Mouse (Mus musculus): ENCODE data around the gene Galnt18. TPM values are rescaled to one million over a fixed set of nuclear protein-coding genes. Genes with fewer than 3 reads are reported as not detected.

The Galnt18 gene
- polyA plus RNA-seq (2016; fragmentation: Nextera tagmentation; extraction: Ambion mirVana): 7.6 and 9.5 TPM in 2 replicates

GRCm38 (mm10) chr7:111779504-111780242, at the start of gene Galnt18:
Gene Galnt18 (minus strand): TSS chr7:111779977.
- H3K9me3 ChIP-seq: no peaks in the 10 kb centered on the region
- no peak within 1 kb of the TSS for H3K27ac ChIP-seq
- H3K36me3 ChIP-seq: no peaks in the 10 kb centered on the region
- peaks cover 13% of the 10 kb centered on the region; the same call in 1 of the 2 replicates for H3K27me3 ChIP-seq (replicated peaks)
- peaks cover 16% of the 10 kb centered on the region for H3K4me1 ChIP-seq
- WGBS: under 1% methylated on average over 52 of the region's 52 CpGs
- H3K4me3 ChIP-seq: peak within 1 kb of the TSS; percentile 42
- H3K4me2 ChIP-seq (replicated peaks): peak within 1 kb of the TSS; percentile 79
- peak within 1 kb of the TSS; percentile 42 for H3K9ac ChIP-seq
- peak; percentile 98 for ATAC-seq (ENCODE audit: low FRiP score, low read depth)

- H3K9me3 ChIP-seq: no peaks in the 10 kb centered on the region
- no peak overlapping the region for H3K27ac ChIP-seq
- ATAC-seq (ENCODE audit: low FRiP score, low read depth): no peak
- no peaks in the 10 kb centered on the region for H3K36me3 ChIP-seq
- H3K4me3 ChIP-seq: no peak overlapping the region
- no peak overlapping the region for H3K9ac ChIP-seq
- 95% methylated on average over 1 of the region's 1 CpGs for WGBS
- H3K27me3 ChIP-seq (replicated peaks): no peaks in the 10 kb centered on the region
- no peaks in the 10 kb centered on the region for H3K4me1 ChIP-seq
- no peak overlapping the region for H3K4me2 ChIP-seq (replicated peaks)
Observed at GRCm38 (mm10) chr7:111827337-111827736, 47.6 kb upstream of the Galnt18 start.

GRCm38 (mm10) chr7:111813093-111813492, 33.3 kb upstream of the Galnt18 start:
- no peaks in the 10 kb centered on the region for H3K9me3 ChIP-seq
- 81% methylated on average over 1 of the region's 1 CpGs for WGBS

GRCm38 (mm10) chr7:111811036-111811435, 31.3 kb upstream of the Galnt18 start:
- Histone ChIP-seq H3K27ac (no peak overlapping the region), H3K4me2 (replicated peaks) (no peak overlapping the region), H3K9ac (no peak overlapping the region), H3K4me3 (no peak overlapping the region), H3K36me3 (no peaks in the 10 kb centered on the region), H3K4me1 (no peaks in the 10 kb centered on the region), H3K27me3 (replicated peaks) (no peaks in the 10 kb centered on the region), H3K9me3 (no peaks in the 10 kb centered on the region)
- 57% methylated on average over 2 of the region's 2 CpGs for WGBS
- no peak for ATAC-seq (ENCODE audit: low FRiP score, low read depth)

More at GRCm38 (mm10) chr7:111813093-111813492, 33.3 kb upstream of the Galnt18 start:
- H3K36me3 ChIP-seq: no peaks in the 10 kb centered on the region
- no peak overlapping the region for H3K27ac ChIP-seq
- no peak overlapping the region for H3K4me2 ChIP-seq (replicated peaks)
- H3K4me3 ChIP-seq: no peak overlapping the region
- no peaks in the 10 kb centered on the region for H3K27me3 ChIP-seq (replicated peaks)
- ATAC-seq (ENCODE audit: low FRiP score, low read depth): no peak
- no peak overlapping the region for H3K9ac ChIP-seq
- no peaks in the 10 kb centered on the region for H3K4me1 ChIP-seq

- 80% methylated on average over 3 of the region's 3 CpGs for WGBS
- H3K4me2 ChIP-seq (replicated peaks): no peak overlapping the region
- H3K4me1 ChIP-seq: no peaks in the 10 kb centered on the region
- no peaks in the 10 kb centered on the region for H3K27me3 ChIP-seq (replicated peaks)
- no peak for ATAC-seq (ENCODE audit: low FRiP score, low read depth)
- no peak overlapping the region for H3K9ac ChIP-seq
- H3K27ac ChIP-seq: no peak overlapping the region
- no peaks in the 10 kb centered on the region for H3K36me3 ChIP-seq
- H3K9me3 ChIP-seq: no peaks in the 10 kb centered on the region
- H3K4me3 ChIP-seq: no peak overlapping the region
Observed at GRCm38 (mm10) chr7:111809796-111810195, 30.0 kb upstream of the Galnt18 start.

- Histone ChIP-seq H3K9ac (no peak overlapping the region), H3K4me1 (no peaks in the 10 kb centered on the region), H3K36me3 (no peaks in the 10 kb centered on the region), H3K4me3 (no peak overlapping the region), H3K27me3 (replicated peaks) (no peaks in the 10 kb centered on the region), H3K4me2 (replicated peaks) (no peak overlapping the region), H3K9me3 (no peaks in the 10 kb centered on the region), H3K27ac (no peak overlapping the region)
- no peak for ATAC-seq (ENCODE audit: low FRiP score, low read depth)
- WGBS: 95% methylated on average over 1 of the region's 1 CpGs
Observed at GRCm38 (mm10) chr7:111806083-111806482, 26.3 kb upstream of the Galnt18 start.

- H3K9me3 ChIP-seq: no peaks in the 10 kb centered on the region
- ATAC-seq (ENCODE audit: low FRiP score, low read depth): no peak
Observed at GRCm38 (mm10) chr7:111804646-111805045, 24.9 kb upstream of the Galnt18 start.

GRCm38 (mm10) chr7:111800785-111801184, 21.0 kb upstream of the Galnt18 start:
- no peak overlapping the region for H3K4me2 ChIP-seq (replicated peaks)
- ATAC-seq (ENCODE audit: low FRiP score, low read depth): no peak
- no peak overlapping the region for H3K4me3 ChIP-seq
- WGBS: 82% methylated on average over 5 of the region's 5 CpGs
- no peak overlapping the region for H3K27ac ChIP-seq
- no peaks in the 10 kb centered on the region for H3K4me1 ChIP-seq
- H3K27me3 ChIP-seq (replicated peaks): no peaks in the 10 kb centered on the region
- no peaks in the 10 kb centered on the region for H3K36me3 ChIP-seq
- H3K9me3 ChIP-seq: no peaks in the 10 kb centered on the region
- H3K9ac ChIP-seq: no peak overlapping the region

More at GRCm38 (mm10) chr7:111804646-111805045, 24.9 kb upstream of the Galnt18 start:
- H3K27ac ChIP-seq: no peak overlapping the region
- no peaks in the 10 kb centered on the region for H3K4me1 ChIP-seq
- H3K9ac ChIP-seq: no peak overlapping the region
- WGBS: 93% methylated on average over 4 of the region's 4 CpGs
- no peaks in the 10 kb centered on the region for H3K27me3 ChIP-seq (replicated peaks)
- no peaks in the 10 kb centered on the region for H3K36me3 ChIP-seq
- H3K4me2 ChIP-seq (replicated peaks): no peak overlapping the region
- no peak overlapping the region for H3K4me3 ChIP-seq

- 89% methylated on average over 5 of the region's 5 CpGs for WGBS
- no peak overlapping the region for H3K4me2 ChIP-seq (replicated peaks)
- no peak overlapping the region for H3K27ac ChIP-seq
- no peak overlapping the region for H3K4me3 ChIP-seq
- H3K27me3 ChIP-seq (replicated peaks): no peaks in the 10 kb centered on the region
- no peaks in the 10 kb centered on the region for H3K9me3 ChIP-seq
- H3K4me1 ChIP-seq: no peaks in the 10 kb centered on the region
- no peak overlapping the region for H3K9ac ChIP-seq
- ATAC-seq (ENCODE audit: low FRiP score, low read depth): no peak
- H3K36me3 ChIP-seq: no peaks in the 10 kb centered on the region
Observed at GRCm38 (mm10) chr7:111800120-111800519, 20.3 kb upstream of the Galnt18 start.

GRCm38 (mm10) chr7:111799021-111799420, 19.2 kb upstream of the Galnt18 start:
- ATAC-seq (ENCODE audit: low FRiP score, low read depth): no peak
- Histone ChIP-seq H3K9ac (no peak overlapping the region), H3K36me3 (no peaks in the 10 kb centered on the region), H3K4me3 (no peak overlapping the region), H3K27me3 (replicated peaks) (no peaks in the 10 kb centered on the region), H3K4me1 (no peaks in the 10 kb centered on the region), H3K27ac (no peak overlapping the region), H3K4me2 (replicated peaks) (no peak overlapping the region), H3K9me3 (no peaks in the 10 kb centered on the region)
- 83% methylated on average over 5 of the region's 5 CpGs for WGBS

GRCm38 (mm10) chr7:111797337-111798010, 17.7 kb upstream of the Galnt18 start:
- Histone ChIP-seq H3K4me3 (no peak overlapping the region), H3K36me3 (no peaks in the 10 kb centered on the region), H3K4me2 (replicated peaks) (no peak overlapping the region), H3K4me1 (no peaks in the 10 kb centered on the region), H3K9me3 (no peaks in the 10 kb centered on the region), H3K27me3 (replicated peaks) (no peaks in the 10 kb centered on the region), H3K9ac (no peak overlapping the region), H3K27ac (no peak overlapping the region)
- ATAC-seq (ENCODE audit: low FRiP score, low read depth): no peak
- 91% methylated on average over 13 of the region's 13 CpGs for WGBS

- Histone ChIP-seq H3K4me1 (no peaks in the 10 kb centered on the region), H3K4me3 (no peak overlapping the region), H3K9ac (no peak overlapping the region), H3K27me3 (replicated peaks) (no peaks in the 10 kb centered on the region), H3K27ac (no peak overlapping the region), H3K36me3 (no peaks in the 10 kb centered on the region), H3K4me2 (replicated peaks) (no peak overlapping the region), H3K9me3 (no peaks in the 10 kb centered on the region)
- no peak for ATAC-seq (ENCODE audit: low FRiP score, low read depth)
Observed at GRCm38 (mm10) chr7:111795059-111795458, 15.3 kb upstream of the Galnt18 start.

Measured in neural tube, embryonic 12.5 days (tissue).